In the genomic region with DNA sequence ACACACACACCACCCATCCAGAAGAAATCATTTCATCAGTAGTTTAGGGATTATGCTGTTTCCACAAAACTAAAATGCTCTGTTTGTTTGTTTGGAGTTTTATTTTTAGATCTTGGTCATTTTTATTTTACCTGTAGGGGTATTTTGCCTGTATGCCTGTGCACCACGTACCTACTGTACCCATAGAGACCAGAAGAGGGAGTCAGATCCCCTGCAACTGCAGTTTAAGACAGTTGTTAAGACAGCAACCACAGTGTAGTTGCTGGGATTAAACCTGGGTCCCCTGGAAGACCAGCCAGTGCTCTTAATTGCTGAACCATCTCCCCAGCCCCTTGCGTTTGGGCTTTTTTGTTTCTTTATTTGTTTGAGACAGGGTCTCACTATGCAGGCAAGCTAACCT, we compare ENCODE assay signal across 1 mouse cellular context.
TF ChIP-seq lines count a peak whose summit lies in the region.

No protein-coding gene starts in this region.

TF ChIP-seq in MEL, 35 proteins besides CTCF, POLR2A, EP300 and RAD21 (continued from another document):
- TF ChIP-seq SIN3A (IDR thresholded peaks at IDR 0.05; ENCODE audit: low read length) (0 out of 2 replicates have a peak, but pooled peaks have one; percentile 23), ZC3H11A (IDR thresholded peaks at IDR 0.05; ENCODE audit: low read depth, low read length) (peak; percentile 60), GABPA (IDR thresholded peaks at IDR 0.05; ENCODE audit: low read depth, low read length) (no peak), NELFE (IDR thresholded peaks at IDR 0.05; ENCODE audit: low read depth, low read length) (no peak)
